Mouse (Mus musculus) midbrain, embryonic 16.5 days (tissue): ENCODE results near the gene Trmt1. TPM values are rescaled to one million over a fixed set of nuclear protein-coding genes. Genes with fewer than 3 reads are reported as not detected.

Experiments
- ATAC-seq: fragments of 200-750 bp; cut with Nextera tagmentation; 2 replicates; pipeline ENCODE4 v1.8.0; 2017; ENCODE audit warnings: moderate TSS enrichment
- H3K27ac ChIP-seq: fragments of 300-500 bp; sonication (generic); 2 replicates; pipeline ENCODE4 v1.5.1; 2014; ENCODE audit warnings: mild to moderate bottlenecking, low read length, mixed read lengths
- H3K27me3 ChIP-seq: fragments of 300-500 bp; sonication (generic); 2 replicates; pipeline ENCODE4 v1.6.1; 2014; ENCODE audit warnings: low read depth, low read length, mixed read lengths; ENCODE audit not compliant: control insufficient read depth, insufficient read depth
- H3K36me3 ChIP-seq: fragments of 300-500 bp; sonication (generic); 2 replicates; pipeline ENCODE4 v1.6.1; 2014; ENCODE audit warnings: mild to moderate bottlenecking, low read length, moderate library complexity, mixed read lengths; ENCODE audit not compliant: control insufficient read depth, insufficient read depth
- H3K4me1 ChIP-seq: fragments of 300-500 bp; sonication (generic); 2 replicates; pipeline ENCODE4 v1.6.1; 2014; ENCODE audit warnings: mild to moderate bottlenecking, low read length, mixed read lengths; ENCODE audit not compliant: control insufficient read depth, insufficient read depth
- H3K4me2 ChIP-seq: fragments of 300-500 bp; sonication (generic); 2 replicates; pipeline ENCODE4 v1.6.1; 2014; ENCODE audit warnings: mild to moderate bottlenecking, low read length, mixed read lengths
- H3K4me3 ChIP-seq: fragments of 300-500 bp; sonication (generic); 2 replicates; pipeline ENCODE4 v1.5.1; 2014; ENCODE audit warnings: low read depth, mild to moderate bottlenecking, low read length, moderate library complexity, mixed read lengths
- H3K9ac ChIP-seq: fragments of 300-500 bp; sonication (generic); 2 replicates; pipeline ENCODE4 v1.6.1; 2014; ENCODE audit warnings: low read depth, low read length, mixed read lengths
- H3K9me3 ChIP-seq: fragments of 300-500 bp; sonication (generic); replicated peaks from 2 replicates; pipeline ENCODE4 v1.6.1; 2014; ENCODE audit warnings: mild to moderate bottlenecking, low read length, mixed read lengths; ENCODE audit not compliant: control insufficient read depth, poor library complexity, severe bottlenecking
- WGBS: fragments of 180-500 bp; shearing (Covaris S2); extraction: QIAGEN DNeasy Blood & Tissue Kit; methylation state at CpG from one replicate; pipeline ENCODE4 v1.1.7; 2014; 5-methylcytosine and 5-hydroxymethylcytosine counted together
- polyA plus RNA-seq: library from polyadenylated mRNA; unstranded; fragments of >200 nt; fragmentation: Nextera tagmentation; extraction: Ambion mirVana; gene quantifications from 2 replicates; pipeline ENCODE4 v1.2.1, GENCODE M21; 2015

The Trmt1 gene
- polyA plus RNA-seq, 1 experiment from 2014 or later: 68.1 TPM

GRCm38 (mm10) chr8:84682257-84682656 is 3.9 kb upstream of the Trmt1 start:
- no peak for ATAC-seq
- no peak overlapping the region for H3K4me2 ChIP-seq
- H3K27ac ChIP-seq: no peak overlapping the region
- H3K36me3 ChIP-seq: no peaks in the 10 kb centered on the region
- no peak overlapping the region for H3K4me3 ChIP-seq
- H3K27me3 ChIP-seq: no peaks in the 10 kb centered on the region
- no peaks in the 10 kb centered on the region for H3K9me3 ChIP-seq
- 85% methylated on average over 2 of the region's 2 CpGs for WGBS
- H3K4me1 ChIP-seq: peaks cover 17% of the 10 kb centered on the region
- no peak overlapping the region for H3K9ac ChIP-seq

GRCm38 (mm10) chr8:84684537-84684936 is 1.6 kb upstream of the Trmt1 start:
- ATAC-seq: no peak
- Histone ChIP-seq H3K9ac (no peak overlapping the region), H3K4me3 (no peak overlapping the region), H3K9me3 (no peaks in the 10 kb centered on the region), H3K27ac (no peak overlapping the region), H3K4me1 (peaks cover 28% of the 10 kb centered on the region), H3K36me3 (no peaks in the 10 kb centered on the region), H3K4me2 (no peak overlapping the region), H3K27me3 (no peaks in the 10 kb centered on the region)
- WGBS: 36% methylated on average over 3 of the region's 3 CpGs

- Histone ChIP-seq H3K36me3 (peaks cover 3% of the 10 kb centered on the region; the same call in 1 of the 2 replicates), H3K9me3 (no peaks in the 10 kb centered on the region), H3K27me3 (no peaks in the 10 kb centered on the region), H3K9ac (peak overlapping the region; percentile 99), H3K4me3 (peak overlapping the region; percentile 100), H3K4me1 (peaks cover 37% of the 10 kb centered on the region), H3K4me2 (peak overlapping the region; percentile 92), H3K27ac (peak overlapping the region; percentile 87)
- peak; percentile 19 for ATAC-seq
- under 1% methylated on average over 51 of the region's 62 CpGs for WGBS
Observed at GRCm38 (mm10) chr8:84687003-84687704, 1.0 kb downstream of the Trmt1 start.

GRCm38 (mm10) chr8:84687705-84688100 is 1.6 kb downstream of the Trmt1 start, which contains the start of gene Nacc1:
TSS of gene Nacc1 (minus strand) at chr8:84687862.
- Histone ChIP-seq H3K4me1 (peaks cover 37% of the 10 kb centered on the region), H3K27me3 (no peaks in the 10 kb centered on the region), H3K4me3 (peak within 1 kb of the TSS; percentile 100), H3K36me3 (peaks cover 3% of the 10 kb centered on the region; the same call in 1 of the 2 replicates), H3K9ac (peak within 1 kb of the TSS; percentile 99), H3K27ac (peak within 1 kb of the TSS; percentile 87), H3K4me2 (peak within 1 kb of the TSS; percentile 92), H3K9me3 (no peaks in the 10 kb centered on the region)
- ATAC-seq: peak; percentile 87
- under 1% methylated on average over 36 of the region's 37 CpGs for WGBS

- no peaks in the 10 kb centered on the region for H3K27me3 ChIP-seq
- no peaks in the 10 kb centered on the region for H3K9me3 ChIP-seq
- H3K27ac ChIP-seq: no peak overlapping the region
- peaks cover 3% of the 10 kb centered on the region; the same call in 1 of the 2 replicates for H3K36me3 ChIP-seq
- H3K4me3 ChIP-seq: peak overlapping the region; percentile 64
- peaks cover 37% of the 10 kb centered on the region for H3K4me1 ChIP-seq
- ATAC-seq: peak; percentile 86
- peak overlapping the region; percentile 71 for H3K9ac ChIP-seq
- under 1% methylated on average over 47 of the region's 47 CpGs for WGBS
- H3K4me2 ChIP-seq: peak overlapping the region; percentile 65
Observed at GRCm38 (mm10) chr8:84689091-84689915, 3.2 kb downstream of the Trmt1 start.

GRCm38 (mm10) chr8:84693332-84693731 is 7.2 kb downstream of the Trmt1 start:
- H3K9ac ChIP-seq: no peak overlapping the region
- H3K36me3 ChIP-seq: peaks cover 15% of the 10 kb centered on the region
- H3K4me1 ChIP-seq: peaks cover 15% of the 10 kb centered on the region
- H3K4me2 ChIP-seq: no peak overlapping the region
- ATAC-seq: no peak
- no peak overlapping the region for H3K27ac ChIP-seq
- WGBS: 86% methylated on average over 4 of the region's 4 CpGs
- H3K4me3 ChIP-seq: no peak overlapping the region
- no peaks in the 10 kb centered on the region for H3K9me3 ChIP-seq
- no peaks in the 10 kb centered on the region for H3K27me3 ChIP-seq

GRCm38 (mm10) chr8:84695140-84695539 is 9.0 kb downstream of the Trmt1 start:
- Histone ChIP-seq H3K4me3 (no peak overlapping the region), H3K36me3 (peaks cover 21% of the 10 kb centered on the region), H3K9me3 (no peaks in the 10 kb centered on the region), H3K9ac (no peak overlapping the region), H3K27ac (no peak overlapping the region), H3K4me1 (peaks cover 4% of the 10 kb centered on the region), H3K4me2 (no peak overlapping the region), H3K27me3 (no peaks in the 10 kb centered on the region)
- 94% methylated on average over 6 of the region's 6 CpGs for WGBS
- no peak for ATAC-seq

GRCm38 (mm10) chr8:84697166-84698130 is 11.3 kb downstream of the Trmt1 start:
- no peak overlapping the region for H3K4me3 ChIP-seq
- peaks cover 12% of the 10 kb centered on the region for H3K27me3 ChIP-seq
- peaks cover 18% of the 10 kb centered on the region for H3K36me3 ChIP-seq
- 88% methylated on average over 14 of the region's 14 CpGs for WGBS
- no peak overlapping the region for H3K27ac ChIP-seq
- H3K4me2 ChIP-seq: no peak overlapping the region
- ATAC-seq: no peak
- H3K4me1 ChIP-seq: no peaks in the 10 kb centered on the region
- no peak overlapping the region for H3K9ac ChIP-seq
- no peaks in the 10 kb centered on the region for H3K9me3 ChIP-seq
